Mouse (Mus musculus) CD4-positive, CD25-positive, alpha-beta regulatory T cell, adult 4 months (primary cell): ENCODE results near the gene Smo. TPM values are rescaled to one million over a fixed set of nuclear protein-coding genes. Genes with fewer than 3 reads are reported as not detected.
"Not testable (repeated sequence)": the region's sequence is repeated elsewhere in the genome, so short reads cannot be mapped to it uniquely, and the experiment has no call there.

Experiments
- ATAC-seq: one replicate; pipeline ENCODE4 v1.8.0; 2017
- polyA plus RNA-seq, 2 experiments: library from polyadenylated mRNA; unstranded; fragments of 100-300 nt; shearing (Covaris generic); gene quantifications; one replicate each; pipeline ENCODE4 v1.2.1; 2017

The Smo gene
- polyA plus RNA-seq, 2 experiments from 2014 or later = 0.11 TPM; not detected in 1

DNA sequence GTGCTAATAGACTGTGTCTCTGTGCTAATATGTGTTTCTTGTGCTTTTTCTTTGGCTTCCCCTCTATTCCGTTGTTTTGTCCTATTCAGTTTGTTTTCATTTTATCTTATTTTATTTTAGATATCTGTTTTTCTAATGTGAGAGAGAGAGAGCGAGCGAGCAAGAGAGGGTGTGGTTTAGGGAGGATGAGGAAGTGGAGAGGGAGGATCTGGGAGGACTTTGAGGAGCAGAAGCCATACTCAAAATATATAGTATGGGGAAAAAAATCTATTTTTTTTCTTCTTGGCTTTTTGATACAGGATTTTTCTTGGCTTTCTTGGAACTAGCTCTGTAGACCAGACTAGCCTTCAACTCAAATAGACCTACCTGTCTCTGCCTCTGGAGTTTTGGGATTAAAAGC, 7.3 kb upstream of the Smo start:
- ATAC-seq = no peak

DNA sequence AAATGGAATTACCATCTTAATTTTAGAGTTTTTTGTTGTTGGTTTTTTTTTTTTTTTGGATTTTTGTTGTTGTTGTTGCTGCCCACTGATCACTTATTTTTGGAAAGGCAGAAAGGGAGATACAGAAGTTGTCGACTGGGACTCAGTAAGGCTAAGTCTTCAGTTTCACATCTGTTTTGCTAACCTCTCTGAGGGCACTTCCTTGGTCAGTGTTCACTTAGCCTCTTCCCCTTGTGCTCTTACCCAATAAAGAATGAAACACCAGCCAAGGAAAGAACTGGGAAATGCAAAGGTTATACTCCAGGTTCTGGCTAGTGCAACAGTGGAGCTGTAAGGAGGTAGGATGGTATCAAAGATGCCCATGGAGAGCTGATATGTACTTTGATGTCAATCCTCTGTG, 5.8 kb upstream of the Smo start:
- no peak for ATAC-seq

DNA sequence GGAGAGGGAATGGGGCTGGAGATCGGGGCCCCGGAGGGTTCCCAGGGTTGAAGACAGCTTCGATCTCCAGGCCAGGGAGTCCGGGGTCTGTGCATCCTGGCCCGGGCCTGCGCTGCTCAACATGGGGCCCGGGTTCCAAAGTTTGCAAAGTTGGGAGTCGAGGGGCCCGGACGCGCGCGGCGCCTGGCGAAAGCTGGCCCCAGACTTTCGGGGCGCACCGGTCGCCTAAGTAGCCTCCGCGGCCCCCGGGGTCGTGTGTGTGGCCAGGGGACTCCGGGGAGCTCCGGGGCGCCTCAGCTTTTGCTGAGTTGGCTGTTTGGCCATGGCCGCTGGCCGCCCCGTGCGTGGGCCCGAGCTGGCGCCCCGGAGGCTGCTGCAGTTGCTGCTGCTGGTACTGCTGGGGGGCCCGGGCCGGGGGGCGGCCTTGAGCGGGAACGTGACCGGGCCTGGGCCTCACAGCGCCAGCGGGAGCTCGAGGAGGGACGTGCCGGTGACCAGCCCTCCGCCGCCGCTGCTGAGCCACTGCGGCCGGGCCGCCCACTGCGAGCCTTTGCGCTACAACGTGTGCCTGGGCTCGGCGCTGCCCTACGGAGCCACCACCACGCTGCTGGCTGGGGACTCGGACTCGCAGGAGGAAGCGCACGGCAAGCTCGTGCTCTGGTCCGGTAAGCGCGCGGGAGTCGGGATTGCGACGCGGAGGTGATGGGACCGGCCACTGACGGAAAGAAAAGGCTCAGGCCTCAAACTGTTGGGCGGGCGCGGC, 567 bp downstream of the Smo start:
- peak; percentile 26 for ATAC-seq

DNA sequence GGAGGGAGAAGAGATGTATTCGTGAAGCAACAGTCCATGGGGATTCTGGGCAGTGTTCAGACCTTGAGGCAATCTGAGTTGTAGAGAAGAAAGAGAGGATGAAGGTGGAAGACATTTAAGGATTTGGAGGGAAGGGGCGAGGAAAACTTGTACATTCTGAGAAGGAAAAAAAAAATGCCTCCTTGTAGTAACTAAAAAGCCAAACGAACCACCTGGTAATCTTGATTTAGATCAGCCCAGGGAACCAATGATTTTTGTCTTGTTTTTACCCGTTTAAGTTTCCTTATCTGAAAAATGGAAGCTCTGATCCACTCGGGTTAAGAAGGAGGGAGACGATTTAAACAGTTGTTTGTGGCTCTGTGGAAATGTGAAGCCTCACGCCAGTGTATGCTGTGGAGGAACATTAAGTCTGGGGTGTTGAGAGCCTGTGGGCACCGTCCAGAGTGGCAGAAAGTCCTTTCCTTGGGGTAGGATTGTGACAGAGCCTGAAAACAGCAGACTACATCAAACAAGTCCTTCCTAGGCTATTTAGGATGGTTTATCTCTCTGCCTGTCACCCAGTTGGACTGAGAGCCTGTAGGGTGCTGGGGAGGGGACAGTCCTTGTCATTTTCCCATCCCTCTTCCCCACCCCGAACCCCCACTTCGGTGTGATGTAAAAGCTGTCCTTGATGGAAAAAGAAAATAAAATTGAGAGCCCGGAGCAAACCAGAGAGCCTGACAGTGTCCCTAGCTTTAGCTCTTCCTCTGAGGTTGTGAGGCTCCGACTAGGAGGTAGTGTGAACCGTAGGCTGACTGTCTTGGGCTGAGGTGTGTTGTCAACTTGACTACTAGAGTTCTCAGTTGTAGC, 1.5 kb downstream of the Smo start:
- ATAC-seq = no peak

DNA sequence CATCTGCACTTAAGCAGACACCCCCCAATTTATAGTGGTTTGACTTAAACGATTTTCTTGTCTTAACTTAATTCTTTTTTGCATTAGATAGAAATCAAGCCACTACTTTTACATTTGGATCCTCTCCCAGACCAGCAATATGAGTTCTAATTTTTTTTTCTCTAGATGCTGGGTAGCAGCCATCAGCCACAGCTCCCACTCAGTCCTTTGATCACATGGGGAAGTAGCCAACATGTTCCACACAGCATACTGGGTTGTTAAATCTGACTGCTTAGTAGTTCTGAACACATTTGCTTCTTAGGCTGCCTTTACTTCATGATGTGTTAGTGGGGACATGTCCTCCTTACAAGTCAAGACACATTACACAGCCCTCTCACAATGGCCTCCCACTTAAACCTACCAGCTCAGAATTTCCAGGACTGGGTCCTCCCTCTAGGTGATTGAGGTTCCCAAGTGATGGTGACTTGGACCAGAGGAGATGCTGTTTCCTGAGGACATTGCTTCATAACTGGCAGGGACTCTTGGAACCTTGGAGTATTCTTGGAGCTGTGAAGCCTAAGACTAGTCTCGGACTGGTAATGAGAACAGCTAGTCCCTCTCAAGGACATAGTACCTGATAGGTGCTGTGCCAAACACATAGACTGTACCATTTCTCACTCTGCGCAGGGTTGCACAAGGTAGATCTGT, 16.3 kb downstream of the Smo start:
- no peak for ATAC-seq

DNA sequence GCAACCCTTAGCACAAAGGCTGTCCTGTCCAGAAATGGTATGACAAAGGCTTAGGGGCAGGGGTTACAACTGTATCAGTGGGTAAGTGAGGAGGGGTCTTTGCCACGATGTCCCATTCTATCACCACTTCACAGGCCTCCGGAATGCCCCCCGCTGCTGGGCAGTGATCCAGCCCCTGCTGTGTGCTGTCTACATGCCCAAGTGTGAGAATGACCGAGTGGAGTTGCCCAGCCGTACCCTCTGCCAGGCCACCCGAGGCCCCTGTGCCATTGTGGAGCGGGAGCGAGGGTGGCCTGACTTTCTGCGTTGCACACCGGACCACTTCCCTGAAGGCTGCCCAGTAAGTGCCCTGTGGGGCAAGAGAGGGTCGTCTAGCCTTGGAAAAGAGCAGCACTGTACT, 18.0 kb downstream of the Smo start:
- ATAC-seq = no peak

DNA sequence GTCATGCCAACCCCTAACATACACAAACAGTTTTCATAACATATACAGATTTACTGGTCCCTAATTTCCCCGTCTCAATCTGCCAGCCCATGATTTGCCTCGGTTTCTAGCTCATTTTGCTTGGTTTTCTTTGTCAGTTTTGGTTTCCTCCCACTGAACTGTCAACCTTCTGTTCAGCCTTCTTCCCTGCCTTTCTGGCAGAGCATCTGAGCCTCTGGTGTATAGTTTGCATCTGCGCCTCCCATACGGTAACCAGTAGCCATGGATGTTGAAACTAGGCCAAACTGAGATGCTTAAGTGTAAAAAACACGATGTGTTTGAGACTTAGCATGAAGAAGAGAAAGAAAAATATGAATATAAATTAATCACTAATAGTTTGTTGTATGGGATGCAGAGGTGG, 20.7 kb downstream of the Smo start:
- ATAC-seq = no peak

DNA sequence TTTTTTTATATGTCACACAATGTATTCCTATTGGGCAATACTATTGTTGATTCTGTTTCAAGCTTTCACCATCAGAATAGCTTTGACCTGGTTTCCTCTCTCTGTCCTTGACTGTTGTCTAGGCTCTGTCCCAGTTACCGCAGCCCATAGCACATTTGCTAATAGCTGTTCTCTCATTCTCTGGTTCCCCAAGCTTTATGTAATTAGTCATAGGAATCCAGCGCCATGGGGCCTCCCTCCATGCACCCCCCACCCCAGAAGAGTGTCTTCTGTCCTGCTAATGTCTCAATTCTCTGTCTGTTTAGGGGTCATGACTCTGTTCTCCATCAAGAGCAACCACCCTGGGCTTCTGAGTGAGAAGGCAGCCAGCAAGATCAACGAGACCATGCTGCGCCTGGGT, 21.2 kb downstream of the Smo start:
- ATAC-seq = no peak

DNA sequence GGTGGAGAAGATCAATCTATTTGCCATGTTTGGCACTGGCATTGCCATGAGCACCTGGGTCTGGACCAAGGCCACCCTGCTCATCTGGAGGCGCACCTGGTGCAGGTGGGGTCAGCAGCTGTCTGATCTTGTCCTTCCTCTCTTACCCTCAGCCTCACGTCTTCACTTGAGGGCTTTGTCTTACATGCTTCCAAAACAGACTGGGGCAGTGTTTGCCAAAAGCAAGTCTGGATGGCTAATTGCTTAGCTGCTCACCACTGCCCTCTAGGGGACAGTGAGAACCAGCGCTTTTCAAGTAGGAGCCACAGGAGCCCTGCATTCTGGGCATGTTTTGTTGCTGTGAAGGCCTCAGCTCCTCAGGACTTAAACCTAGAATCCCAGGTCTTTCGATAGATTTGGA, 23.1 kb downstream of the Smo start:
- ATAC-seq = peak; percentile 65

DNA sequence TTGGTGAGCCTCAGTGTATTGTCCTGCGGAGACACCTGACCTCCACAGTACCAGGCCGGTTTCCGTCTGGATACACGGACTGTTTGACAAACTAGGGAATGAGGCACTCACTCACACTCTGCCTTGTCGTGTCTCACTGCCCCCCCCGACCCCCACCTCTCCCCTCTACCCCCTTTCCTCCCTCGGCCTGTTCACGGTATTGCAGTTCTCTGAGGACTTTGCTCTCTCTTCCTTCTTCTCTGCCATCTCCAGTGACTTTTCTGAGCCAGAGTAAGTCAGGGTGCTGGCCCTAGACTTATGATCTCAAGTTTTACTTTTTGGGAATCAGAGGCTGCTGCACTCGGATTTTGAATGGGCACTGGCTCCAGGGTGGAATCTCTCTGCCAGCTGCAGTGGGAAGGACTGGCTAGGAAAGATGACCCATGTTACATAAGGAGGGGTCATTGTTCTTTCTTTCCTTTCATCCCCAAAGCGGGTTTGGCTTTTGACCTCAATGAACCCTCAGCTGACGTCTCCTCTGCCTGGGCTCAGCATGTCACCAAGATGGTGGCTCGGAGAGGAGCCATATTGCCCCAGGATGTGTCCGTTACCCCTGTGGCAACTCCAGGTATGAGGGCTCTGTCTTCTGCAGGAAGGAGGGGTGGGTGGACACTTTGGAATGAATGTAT, 23.8 kb downstream of the Smo start:
- ATAC-seq = no peak

DNA sequence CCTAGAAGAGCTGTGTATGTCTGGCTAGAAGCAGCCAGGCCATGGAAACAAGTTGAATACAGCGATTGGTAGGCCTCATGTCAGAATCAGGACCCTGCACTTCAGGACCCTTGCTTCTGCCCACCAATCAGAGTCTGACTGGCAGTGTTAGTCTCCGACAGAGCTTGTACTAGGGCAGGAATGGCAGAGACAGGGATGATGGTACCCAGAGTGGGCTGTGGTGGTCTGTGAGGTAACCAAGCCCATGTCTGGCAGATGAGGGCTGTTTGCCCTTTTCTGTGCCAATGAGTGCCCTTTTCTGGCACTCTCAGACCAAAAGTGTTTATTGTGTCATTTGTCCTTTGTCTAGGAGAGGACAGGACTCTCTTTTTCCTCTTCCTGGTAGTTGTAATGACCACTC, 25.1 kb downstream of the Smo start:
- not testable (repeated sequence) for ATAC-seq

DNA sequence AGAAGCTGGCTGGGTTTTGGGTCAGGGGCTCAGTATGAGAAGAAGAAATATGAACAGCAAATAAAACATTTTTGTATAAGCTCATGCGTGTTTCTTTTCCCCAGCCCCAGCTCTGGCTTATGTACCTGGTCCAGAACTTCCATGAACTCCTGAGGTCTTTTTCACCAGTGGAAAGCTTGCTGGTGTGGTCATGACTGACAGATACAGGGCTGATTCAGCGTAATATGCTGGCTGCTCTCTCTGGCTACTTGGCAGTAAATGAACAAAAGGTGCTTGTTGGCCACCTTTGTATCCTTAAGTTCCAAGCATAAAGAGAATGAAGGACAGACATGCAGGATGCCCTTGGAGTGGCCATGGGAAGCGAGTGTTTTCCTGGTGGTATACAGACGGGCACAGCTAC, 26.0 kb downstream of the Smo start:
- ATAC-seq = no peak

DNA sequence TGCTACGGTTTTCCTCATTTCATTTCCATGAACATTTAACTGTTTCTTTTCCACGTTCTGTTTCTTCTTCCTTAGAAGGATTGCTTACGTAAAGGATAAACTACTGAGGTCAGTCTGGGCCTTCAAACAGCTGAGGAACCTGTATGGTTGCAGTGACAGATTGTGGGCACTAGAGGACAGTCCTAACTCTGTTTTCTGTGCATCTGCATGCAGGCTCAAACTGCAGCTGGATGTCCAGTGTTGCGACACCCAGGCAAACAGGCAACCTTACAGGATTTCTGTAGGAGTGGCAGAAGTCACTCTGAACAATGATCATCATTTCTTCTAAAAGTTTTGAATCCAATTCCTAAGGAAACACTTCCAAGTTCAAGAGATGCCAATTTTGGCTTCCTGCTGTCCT, 27.2 kb downstream of the Smo start:
- ATAC-seq = peak; percentile 48

DNA sequence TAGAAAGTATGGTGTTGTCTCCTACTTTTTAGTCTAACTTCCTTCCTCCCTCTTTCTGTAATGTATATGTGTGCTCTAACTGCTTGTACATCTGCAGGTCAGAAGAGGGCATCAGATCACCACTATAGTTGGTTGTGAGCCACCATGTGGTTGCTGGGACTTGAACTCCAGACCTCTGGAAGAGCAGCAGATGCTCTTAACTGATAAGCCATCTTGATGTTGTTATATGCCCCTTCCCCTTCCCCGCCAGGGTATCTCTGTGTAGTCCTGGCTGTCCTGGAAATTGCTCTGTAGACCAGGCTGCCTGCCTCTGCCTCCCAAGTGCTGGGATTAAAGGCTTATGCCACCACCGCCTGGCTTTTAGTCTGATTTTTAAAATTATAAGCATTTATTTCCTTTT, 31.6 kb downstream of the Smo start:
- ATAC-seq = no peak

DNA sequence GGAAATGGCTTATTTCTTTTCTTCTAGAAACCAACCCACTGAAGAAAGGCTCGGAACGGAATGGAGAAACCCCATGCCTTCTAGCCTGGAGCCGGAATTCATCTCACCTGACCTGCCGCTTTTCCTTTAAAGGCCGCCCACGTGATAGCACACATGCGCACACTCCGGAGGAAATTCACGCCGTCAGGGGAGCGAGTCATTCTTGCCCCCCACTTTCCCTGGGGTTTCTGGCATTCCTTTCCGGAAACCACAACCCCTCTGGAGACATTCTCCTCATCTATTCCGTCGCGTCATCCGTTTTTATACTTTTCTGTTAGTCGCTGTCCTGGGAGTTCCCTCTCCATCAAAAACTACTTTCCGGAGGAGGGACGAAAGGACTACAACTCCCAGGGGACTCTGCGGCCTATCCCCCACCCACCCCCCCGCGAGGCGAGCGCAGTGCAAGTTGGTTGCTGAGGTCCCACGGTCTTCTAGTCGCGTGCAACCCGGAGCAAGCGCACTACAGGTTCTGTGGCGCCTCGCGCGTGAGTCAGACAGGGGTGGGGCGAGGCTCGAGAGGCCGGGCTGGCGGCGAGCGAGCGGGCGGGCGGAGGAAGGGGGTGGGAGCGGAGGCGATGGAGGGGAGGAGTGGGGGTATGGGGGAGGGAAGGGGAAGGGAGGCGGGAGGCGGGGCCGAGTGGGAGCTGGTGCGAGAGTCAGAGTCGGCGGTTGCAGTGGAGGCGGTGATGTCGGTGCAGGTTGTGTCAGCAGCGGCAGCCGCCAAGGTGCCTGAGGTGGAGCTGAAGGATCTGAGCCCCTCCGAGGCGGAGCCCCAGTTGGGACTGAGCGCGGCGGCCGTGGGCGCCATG, 32.7 kb downstream of the Smo start, which contains the start of gene Ahcyl2:
Ahcyl2 (plus strand) TSS at position 199 of the 848 bp plus-strand sequence.
- peak; percentile 88 for ATAC-seq

DNA sequence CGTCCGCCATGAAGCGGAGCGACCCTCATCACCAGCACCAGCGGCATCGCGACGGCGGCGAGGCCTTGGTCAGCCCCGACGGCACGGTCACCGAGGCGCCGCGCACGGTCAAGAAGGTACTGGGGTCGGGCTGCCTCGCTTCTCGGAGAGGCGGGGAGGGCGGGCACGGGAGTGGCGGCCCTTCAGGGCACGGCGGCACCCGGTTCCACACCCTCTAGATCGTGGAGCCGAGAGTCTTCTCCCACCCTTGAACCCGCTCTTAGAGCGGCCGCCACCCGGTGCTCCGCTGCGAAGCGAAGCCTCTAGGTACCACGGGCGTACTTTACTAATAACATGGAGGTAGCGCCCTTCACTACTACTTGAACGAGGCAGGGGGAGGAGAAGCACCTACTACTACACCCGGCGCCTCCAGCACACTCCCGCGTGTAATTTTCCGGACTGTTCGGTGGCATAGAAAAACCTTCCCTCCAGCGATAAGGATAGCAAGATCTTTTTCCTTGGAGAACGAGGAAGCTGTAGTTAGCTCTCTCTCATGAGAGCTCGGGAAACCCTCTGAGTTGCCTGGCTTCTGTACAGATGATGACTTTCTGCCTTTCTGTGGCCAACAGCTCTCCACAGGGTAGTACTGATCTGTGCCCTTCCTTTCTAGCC, 33.6 kb downstream of the Smo start:
- ATAC-seq = peak; percentile 32

DNA sequence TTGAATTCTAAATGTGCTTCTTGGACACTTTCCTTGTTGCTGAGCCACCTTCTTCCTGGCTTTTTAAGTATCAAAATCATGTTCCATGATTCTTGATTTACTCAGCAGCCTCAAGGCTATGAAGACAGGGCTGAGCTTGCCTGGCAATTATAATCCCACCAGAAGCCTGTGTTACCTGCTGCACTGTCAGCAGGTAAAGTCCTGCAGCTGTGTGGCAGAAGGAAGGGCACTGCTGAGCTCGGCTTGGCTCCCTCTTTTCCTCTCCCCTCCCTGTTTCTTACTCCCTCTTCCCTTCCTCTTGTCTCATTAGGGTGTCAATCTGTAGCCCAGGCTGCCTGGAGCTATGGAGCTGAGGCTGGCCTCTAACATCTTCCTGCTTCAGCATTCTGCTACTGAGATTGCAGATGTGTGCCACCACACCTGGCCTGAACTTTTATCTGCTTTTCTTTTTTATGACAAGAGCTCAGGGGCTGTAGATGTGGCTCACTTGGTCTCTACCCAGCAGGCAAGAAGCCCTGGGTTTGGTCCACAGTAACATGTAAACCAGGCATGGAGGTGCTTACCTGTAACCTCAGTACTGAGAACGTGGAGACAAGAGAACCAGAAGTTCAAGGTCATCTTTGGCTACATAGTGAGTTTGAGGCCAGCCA, 35.5 kb downstream of the Smo start:
- no peak for ATAC-seq

DNA sequence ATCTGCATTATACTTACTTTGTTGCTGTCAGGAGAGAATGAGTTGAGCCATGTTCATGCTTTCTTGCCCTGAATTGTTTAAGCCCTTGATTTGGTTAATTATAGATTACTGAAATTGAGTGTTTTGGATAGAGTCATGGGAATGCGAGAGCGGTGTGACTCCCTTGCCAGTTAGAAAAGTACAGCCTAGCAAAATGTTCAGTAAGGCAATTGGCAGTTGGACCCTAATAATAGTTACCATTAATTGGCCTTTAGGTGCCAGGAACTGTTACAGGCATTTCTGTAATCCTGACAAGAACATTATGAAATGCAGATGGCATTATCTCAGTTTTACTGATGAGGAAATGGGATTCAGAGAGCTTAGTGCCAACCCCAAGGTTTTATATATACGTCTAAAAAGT, 36.9 kb downstream of the Smo start:
- ATAC-seq = no peak

DNA sequence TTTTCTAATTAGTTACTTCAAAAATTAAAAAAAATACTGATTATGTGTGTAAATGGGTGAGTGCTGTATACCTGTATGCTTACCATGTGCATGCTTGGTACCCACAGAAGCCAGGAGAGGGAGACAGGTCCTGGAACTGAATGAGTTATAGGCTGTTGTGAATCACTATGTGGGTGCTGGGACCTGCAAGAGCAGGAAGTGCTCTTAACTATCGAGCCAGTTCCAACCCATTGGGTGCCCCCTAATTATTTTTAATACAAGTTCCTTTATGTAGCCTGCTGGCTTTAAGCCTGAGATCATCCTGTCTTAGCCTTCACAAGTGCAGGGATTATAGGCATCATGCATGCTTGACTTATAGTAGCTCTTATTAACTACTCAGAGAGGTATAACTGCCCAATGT, 38.9 kb downstream of the Smo start:
- no peak for ATAC-seq

DNA sequence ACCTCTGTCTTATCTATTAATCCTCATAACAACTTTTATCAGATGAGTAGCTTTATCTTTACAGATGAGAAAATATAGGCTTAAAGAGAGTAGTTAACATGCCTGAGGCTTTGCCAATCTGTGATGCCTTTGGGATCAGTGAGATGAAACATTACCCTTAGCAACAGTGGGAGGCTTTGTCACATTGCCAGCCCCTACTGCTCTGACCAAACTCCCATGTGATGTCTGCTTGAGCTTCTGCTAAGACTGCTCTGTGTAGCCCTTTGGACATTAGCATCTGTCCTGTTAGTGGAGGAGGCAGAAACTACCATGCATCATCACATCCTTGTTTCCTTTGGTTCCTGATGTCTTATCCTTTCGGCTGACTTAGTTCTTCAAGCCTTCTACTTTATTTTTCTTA, 40.3 kb downstream of the Smo start:
- no peak for ATAC-seq
